Mouse (Mus musculus): ENCODE measurements around the gene Gatc.

DNA sequence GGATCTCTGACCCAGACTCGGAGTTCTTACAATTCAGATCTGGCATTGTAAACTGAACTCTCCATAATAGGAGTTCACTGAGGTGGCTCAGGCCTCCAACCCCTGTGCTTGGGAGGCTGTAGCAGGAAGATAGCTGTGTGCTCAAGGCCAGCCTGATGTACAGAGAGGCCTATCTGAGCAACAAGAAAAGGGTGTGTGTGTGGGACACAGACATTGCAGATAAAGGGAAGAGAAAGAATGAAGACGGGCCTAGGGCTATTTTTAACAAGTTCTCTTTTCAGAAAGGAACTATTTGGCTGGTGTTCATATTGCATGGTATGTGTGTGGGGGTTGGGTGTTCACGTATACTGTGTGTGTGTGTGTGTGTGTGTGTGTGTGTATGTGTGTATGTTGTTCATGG lies 7.4 kb downstream of the Gatc start:
- no peak for TF ChIP-seq GATA1 (IDR thresholded peaks at IDR 0.05; ENCODE audit: borderline replicate concordance, low read length)
- no peak for TF ChIP-seq FLI1 (IDR thresholded peaks at IDR 0.05; ENCODE audit: low read length)
